Mouse (Mus musculus) spleen, postnatal 14 days (tissue): Measurements from ENCODE around the gene Gm13119.
"Not testable (repeated sequence)": the region's sequence is repeated elsewhere in the genome, so short reads cannot be mapped to it uniquely, and the experiment has no call there.

Source experiments
- DNase-seq, 2 experiments: peaks; one replicate each; pipeline ENCODE4 v3.0.0; 2021 to 2022; ENCODE audit warnings: low spot score in 2 of 2

Gene Gm13119

DNA sequence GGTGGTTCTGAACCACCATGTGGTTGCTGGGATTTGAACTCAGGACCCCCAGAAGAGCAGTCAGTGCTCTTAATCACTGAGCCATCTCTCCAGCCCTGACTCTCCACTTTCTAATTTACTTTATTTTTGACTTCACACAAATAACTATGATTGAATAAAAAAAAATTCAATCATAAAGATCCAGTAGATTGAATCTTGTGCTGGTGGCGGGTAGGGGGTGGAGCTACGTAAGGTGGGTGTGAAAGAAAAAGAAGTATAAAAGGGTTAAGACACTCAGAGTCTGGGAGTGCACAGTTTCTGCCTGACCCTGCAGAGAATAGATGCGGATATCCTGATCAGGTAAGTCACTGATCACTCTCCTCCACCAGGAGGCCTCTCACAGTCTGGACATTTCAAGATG lies at the start of gene Gm13119:
Gm13119 (plus strand) TSS at position 301 of the 400 bp plus-strand sequence.
- not testable (repeated sequence) for DNase-seq

DNA sequence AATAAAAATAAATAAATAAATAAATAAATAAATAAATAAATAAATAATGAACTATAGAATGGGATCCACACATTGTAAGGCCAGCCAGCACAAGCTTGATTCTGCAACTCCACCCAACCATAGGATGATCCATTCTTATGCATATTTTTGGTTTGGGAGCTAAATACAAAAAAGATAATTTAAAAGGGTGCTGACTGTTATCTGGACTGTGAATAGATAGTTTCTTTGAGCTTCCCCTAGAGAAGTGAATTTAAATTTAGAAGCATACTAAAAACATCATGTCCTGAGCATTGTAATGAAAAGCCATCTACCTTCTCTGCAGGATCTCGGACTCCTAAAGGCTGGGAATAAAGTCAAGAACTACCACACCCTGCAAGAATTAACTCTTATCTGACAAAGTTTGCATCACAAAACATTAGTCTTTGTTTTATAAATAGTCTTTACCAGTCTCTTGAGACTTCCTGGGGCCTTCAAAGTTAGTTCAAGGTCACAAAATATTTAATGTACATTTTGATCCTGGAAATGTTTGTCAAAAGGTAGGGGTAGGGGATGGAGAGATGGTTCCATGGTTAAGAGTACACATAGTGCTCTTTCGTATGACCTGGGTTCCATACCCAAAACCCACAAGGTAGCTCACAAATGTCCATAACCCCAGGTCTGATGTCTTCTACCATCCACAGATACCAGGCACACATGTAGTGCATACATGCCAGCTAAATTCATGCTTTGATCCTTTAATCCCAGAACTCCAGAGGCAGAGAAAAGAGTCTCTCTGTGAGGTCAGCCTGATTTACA lies 44.9 kb upstream of the Gm13119 start:
- DNase-seq: not testable (repeated sequence)

DNA sequence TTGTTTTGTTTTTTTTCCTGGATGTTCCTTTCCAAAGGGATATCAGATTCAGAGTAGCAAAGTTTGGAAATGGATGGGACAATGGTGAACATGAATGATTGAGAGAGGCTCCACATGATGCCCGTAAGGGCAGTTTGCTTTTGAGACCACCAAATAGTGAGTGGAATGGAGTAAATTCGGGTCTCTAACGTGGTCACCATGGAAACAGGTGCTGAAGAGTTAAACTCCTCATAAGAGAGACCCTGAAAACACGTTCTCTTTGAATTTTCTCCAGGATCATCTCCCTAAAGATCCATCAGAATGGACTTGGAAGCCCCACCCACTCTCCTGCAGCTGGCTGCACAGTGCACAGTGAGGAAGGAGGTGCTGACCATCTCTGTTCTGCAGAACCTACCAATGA lies 27.8 kb upstream of the Gm13119 start, which contains the start of gene Gm13128:
Gm13128 (plus strand) TSS at position 301 of the 400 bp plus-strand sequence.
- not testable (repeated sequence) for DNase-seq

DNA sequence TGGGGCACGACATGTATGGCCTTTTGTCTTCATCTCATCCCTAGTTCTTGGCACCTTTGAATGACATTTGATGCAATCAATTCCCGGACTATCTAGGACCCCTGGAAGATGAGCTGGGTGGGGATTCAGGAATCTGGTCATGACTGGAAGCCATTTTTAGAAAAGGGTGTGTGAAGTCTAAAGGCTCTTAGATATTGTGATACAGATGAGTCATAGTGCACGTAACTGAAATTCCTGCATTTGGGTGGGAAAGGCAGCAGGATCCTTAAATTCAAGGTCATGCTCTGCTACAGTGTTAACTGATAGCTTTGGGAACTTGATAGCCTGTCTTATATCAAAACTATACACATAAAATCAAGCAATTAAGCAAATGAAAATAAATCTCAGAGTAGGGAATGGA lies 21.9 kb upstream of the Gm13119 start:
- DNase-seq: not testable (repeated sequence)

DNA sequence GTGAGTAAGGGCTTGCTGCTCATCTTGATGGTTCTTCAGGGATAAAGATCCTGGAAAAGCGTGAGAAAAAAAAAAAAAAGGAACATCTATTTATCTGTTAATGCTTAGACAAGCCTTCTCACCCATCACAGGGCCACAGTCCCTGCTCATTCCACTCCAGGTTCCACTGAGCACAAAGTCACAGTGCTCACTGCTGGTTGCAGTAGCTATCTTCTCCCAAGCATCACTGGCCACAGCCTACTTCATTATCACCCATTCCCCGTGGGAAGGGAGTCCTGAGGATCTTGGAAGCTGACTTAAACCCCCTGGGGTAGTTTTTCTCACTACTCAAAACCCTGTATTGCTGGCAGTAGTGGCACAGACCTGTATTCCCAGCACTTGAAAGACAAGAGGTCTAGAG lies 20.2 kb downstream of the Gm13119 start, which contains the start of gene Pramef20:
Pramef20 (minus strand) TSS at position 23 of the 400 bp plus-strand sequence.
- DNase-seq: no peak

DNA sequence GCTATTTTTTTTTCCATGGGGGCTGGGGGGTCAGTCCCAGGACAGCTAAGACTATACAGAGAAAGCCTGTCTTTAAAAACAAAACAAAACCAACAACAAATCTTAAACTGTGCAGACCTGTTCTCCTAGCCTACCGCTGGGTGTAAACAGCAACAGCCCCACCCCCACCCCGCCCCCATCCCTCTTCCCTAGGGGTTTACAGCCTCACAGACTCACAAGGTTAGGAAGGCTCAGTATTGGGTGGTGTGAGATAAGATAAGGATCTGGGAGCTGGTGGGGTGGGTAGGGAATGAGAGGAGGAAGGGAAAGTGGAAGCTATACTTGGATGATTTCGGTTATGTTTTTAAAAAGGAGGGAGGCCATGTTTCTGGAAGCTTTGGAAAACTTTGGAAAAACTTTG lies 38.6 kb downstream of the Gm13119 start:
- DNase-seq: no peak

DNA sequence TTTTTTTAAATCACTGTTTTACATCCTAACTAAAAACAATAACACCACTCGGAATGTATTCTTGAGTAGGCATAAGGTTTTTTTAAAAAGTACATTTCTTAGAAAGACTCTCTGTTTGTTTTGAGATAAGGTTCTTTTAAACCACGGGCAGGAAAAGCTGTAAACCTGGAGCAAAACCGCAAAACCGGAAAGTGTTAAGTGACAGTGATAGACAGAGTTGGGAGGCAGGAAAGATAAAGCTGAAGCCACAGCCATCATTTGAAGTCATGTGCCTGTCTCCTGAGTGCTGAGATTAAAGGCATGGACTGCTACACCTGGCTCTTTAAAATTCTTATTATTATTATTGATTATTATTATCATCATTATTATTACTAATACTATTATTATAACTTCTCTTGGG lies 45.0 kb downstream of the Gm13119 start:
- DNase-seq: no peak

DNA sequence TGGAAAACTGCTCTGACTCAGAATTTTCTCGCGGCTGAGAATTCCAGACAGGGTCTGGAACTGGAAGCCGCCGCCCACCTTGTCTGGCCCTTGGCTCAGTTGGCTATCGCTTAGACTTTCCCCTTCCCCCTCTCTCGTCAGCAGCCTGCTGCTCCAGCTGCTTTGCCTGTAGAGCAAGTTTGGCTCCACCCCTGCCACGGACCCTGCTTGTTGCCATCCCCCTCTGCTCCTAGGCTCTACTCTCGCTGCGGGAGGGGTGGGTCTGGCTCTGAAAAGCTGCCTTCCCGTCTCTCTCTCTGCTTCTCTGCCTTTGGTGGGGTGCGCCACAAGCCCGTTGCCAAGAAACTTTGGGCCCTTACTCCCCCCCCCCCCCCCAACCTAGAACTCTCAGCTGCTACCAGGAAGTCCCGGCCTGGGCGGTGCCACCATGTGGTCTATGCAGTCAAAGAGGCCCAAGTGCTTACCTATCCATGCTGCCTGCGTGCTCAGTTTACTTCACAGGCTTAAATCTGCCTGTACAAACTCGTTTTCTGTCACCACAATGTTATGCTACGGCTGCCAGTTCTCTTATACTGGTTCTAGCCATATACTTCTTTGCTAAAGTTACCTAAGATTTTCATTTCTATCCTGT lies 46.8 kb downstream of the Gm13119 start:
- no peak for DNase-seq

DNA sequence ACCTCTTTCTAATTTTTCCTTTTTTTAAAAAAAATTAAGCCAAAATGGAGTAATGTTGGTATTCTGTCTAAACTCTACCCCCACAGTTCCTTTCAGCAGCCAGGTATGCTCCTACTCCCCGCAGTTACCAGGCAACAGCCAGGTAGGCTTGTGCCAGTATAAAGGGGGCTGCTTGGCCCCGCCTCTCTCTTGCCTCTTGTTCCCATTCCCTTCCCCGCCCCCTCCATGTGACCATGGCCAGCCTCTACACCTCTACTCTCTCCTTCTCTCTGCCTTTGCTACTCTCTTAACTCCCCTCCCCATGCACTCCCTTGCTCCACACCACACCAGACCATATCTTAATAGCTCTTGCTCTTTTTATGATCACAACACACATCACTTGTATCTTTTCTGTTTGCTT lies 48.5 kb downstream of the Gm13119 start:
- no peak for DNase-seq

DNA sequence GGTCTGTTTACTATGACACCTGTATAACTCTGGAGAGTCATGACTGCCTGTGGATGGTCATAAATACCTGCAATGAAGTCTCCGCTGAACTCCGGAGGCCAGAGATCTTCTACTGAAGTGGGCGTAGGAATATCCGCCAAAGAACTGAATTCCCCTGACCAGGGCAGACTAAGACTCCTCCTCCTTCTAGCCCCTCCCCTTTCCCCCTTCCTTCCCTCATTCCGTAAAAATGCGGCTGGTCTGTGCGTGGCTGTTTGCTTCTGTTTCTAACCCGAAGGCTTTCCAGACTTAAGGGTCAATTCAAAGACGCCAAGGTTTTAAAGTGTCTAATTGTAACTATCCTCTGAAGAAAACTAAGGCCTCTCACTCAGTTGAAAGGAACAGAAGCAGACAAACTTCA lies 50.5 kb downstream of the Gm13119 start, which contains the start of gene Pramef12:
Pramef12 (minus strand) TSS at position 175 of the 400 bp plus-strand sequence.
- no peak for DNase-seq
